Mouse (Mus musculus) MEL (cell line): ENCODE measurements around the gene 3110018I06Rik. TPM values are rescaled to one million over a fixed set of nuclear protein-coding genes. Genes with fewer than 3 reads are reported as not detected.

Experiments
- DNase-seq: peaks from one replicate; pipeline ENCODE4 v3.0.0; 2011; ENCODE audit warnings: low read depth, low spot score
- H3K27ac ChIP-seq: 2 replicates; pipeline ENCODE4 v1.5.1; 2012; ENCODE audit warnings: low read depth, mild to moderate bottlenecking, control low read depth, low read length, moderate library complexity; ENCODE audit not compliant: control insufficient read depth
- H3K27me3 ChIP-seq, 2 experiments: fragments of 150-350 bp in 1 of 2; sonication (generic) in 1 of 2; 2 replicates each; pipeline ENCODE4 v1.6.1; 2012; ENCODE audit warnings: low read length in 2 of 2, mild to moderate bottlenecking in 2 of 2, improper control_type of control experiment in 1 of 2, moderate library complexity in 1 of 2; ENCODE audit not compliant: insufficient read depth in 2 of 2, control insufficient read depth in 1 of 2
- H3K36me3 ChIP-seq, 2 experiments: 2 replicates each; pipeline ENCODE4 v1.6.1; 2012 to 2014; ENCODE audit warnings: low read length in 2 of 2, improper control_type of control experiment in 1 of 2, inconsistent platforms in 1 of 2, mild to moderate bottlenecking in 1 of 2; ENCODE audit not compliant: insufficient read depth in 2 of 2, control insufficient read depth in 1 of 2
- H3K4me1 ChIP-seq, 2 experiments: fragments of 150-350 bp in 1 of 2; sonication (generic) in 1 of 2; 2 replicates each; pipeline ENCODE4 v1.6.1; 2012; ENCODE audit warnings: low read length in 2 of 2, improper control_type of control experiment in 1 of 2, mild to moderate bottlenecking in 1 of 2; ENCODE audit not compliant: insufficient read depth in 2 of 2, control insufficient read depth in 1 of 2
- H3K4me3 ChIP-seq, 2 experiments: fragments of 150-350 bp in 1 of 2; sonication (generic) in 1 of 2; 2 replicates each; pipeline ENCODE4 v1.5.1; 2012; ENCODE audit warnings: low read depth in 2 of 2, low read length in 2 of 2, mild to moderate bottlenecking in 2 of 2, moderate library complexity in 2 of 2, control low read depth in 1 of 2, improper control_type of control experiment in 1 of 2; ENCODE audit not compliant: control insufficient read depth in 1 of 2, insufficient read depth in 1 of 2
- H3K79me2 ChIP-seq: 2 replicates; pipeline ENCODE4 v1.6.1; 2012; ENCODE audit warnings: mild to moderate bottlenecking, low read length, moderate library complexity; ENCODE audit not compliant: control insufficient read depth, poor library complexity, insufficient read depth
- H3K9ac ChIP-seq: 2 replicates; pipeline ENCODE4 v1.6.1; 2012; ENCODE audit warnings: low read depth, mild to moderate bottlenecking, control low read depth, low read length, moderate library complexity; ENCODE audit not compliant: control insufficient read depth, poor library complexity, severe bottlenecking
- H3K9me3 ChIP-seq: fragments of 150-350 bp; sonication (generic); replicated peaks from 2 replicates; pipeline ENCODE4 v1.6.1; 2012; ENCODE audit warnings: mild to moderate bottlenecking, low read length, improper control_type of control experiment, moderate library complexity; ENCODE audit not compliant: insufficient read depth
- BHLHE40 ChIP-seq: IDR thresholded peaks from 2 replicates; pipeline ENCODE4 v1.6.1; 2012; ENCODE audit warnings: low read depth, mild to moderate bottlenecking, inconsistent platforms, low read length, improper control_type of control experiment, borderline replicate concordance
- CHD2 ChIP-seq: IDR thresholded peaks from 2 replicates; pipeline ENCODE4 v1.6.1; 2011; ENCODE audit warnings: low read length, improper control_type of control experiment
- CTCF ChIP-seq, 3 experiments: IDR thresholded peaks in 2 of 3; conservative IDR thresholded peaks in 1 of 3; 2 replicates each; pipeline ENCODE4 v1.5.1; 2011 to 2012; ENCODE audit warnings: low read length in 3 of 3, low read depth in 2 of 3, mild to moderate bottlenecking in 2 of 3, improper control_type of control experiment in 1 of 3, inconsistent platforms in 1 of 3, mixed read lengths in 1 of 3, moderate library complexity in 1 of 3; ENCODE audit not compliant: control insufficient read depth in 1 of 3, insufficient read depth in 1 of 3, poor library complexity in 1 of 3, severe bottlenecking in 1 of 3
- E2F4 ChIP-seq: IDR thresholded peaks from 2 replicates; pipeline ENCODE4 v1.6.1; 2011; ENCODE audit warnings: low read depth, low read length, improper control_type of control experiment, borderline replicate concordance
- ELF1 ChIP-seq: IDR thresholded peaks from 2 replicates; pipeline ENCODE4 v1.6.1; 2014; ENCODE audit warnings: low read depth, mild to moderate bottlenecking, inconsistent platforms, low read length, improper control_type of control experiment, moderate library complexity
- EP300 ChIP-seq, 2 experiments: IDR thresholded peaks; 2 replicates each; pipeline ENCODE4 v1.6.1; 2011; ENCODE audit warnings: improper control_type of control experiment in 2 of 2, low read length in 2 of 2, low read depth in 1 of 2, mild to moderate bottlenecking in 1 of 2
- GABPA ChIP-seq: IDR thresholded peaks from 2 replicates; pipeline ENCODE4 v1.6.1; 2012; ENCODE audit warnings: low read depth, mild to moderate bottlenecking, inconsistent platforms, low read length, improper control_type of control experiment, moderate library complexity
- HCFC1 ChIP-seq: IDR thresholded peaks from 2 replicates; pipeline ENCODE4 v1.6.1; 2012; ENCODE audit warnings: low read depth, mild to moderate bottlenecking, inconsistent platforms, low read length, improper control_type of control experiment, moderate library complexity
- JUND ChIP-seq: IDR thresholded peaks from 2 replicates; pipeline ENCODE4 v1.6.1; 2011; ENCODE audit warnings: low read depth, mild to moderate bottlenecking, improper control_type of control experiment, low read length
- MAZ ChIP-seq: IDR thresholded peaks from 2 replicates; pipeline ENCODE4 v1.6.1; 2012; ENCODE audit warnings: low read depth, mild to moderate bottlenecking, inconsistent platforms, low read length, improper control_type of control experiment
- MYC ChIP-seq: IDR thresholded peaks from 2 replicates; pipeline ENCODE4 v1.6.1; 2011; ENCODE audit warnings: low read depth, mild to moderate bottlenecking, low read length, improper control_type of control experiment, moderate library complexity
- NRF1 ChIP-seq: IDR thresholded peaks from 2 replicates; pipeline ENCODE4 v1.6.1; 2014; ENCODE audit warnings: low read depth, mild to moderate bottlenecking, inconsistent platforms, low read length, improper control_type of control experiment, moderate library complexity; ENCODE audit not compliant: poor library complexity, insufficient read depth, severe bottlenecking
- POLR2AphosphoS5 ChIP-seq: IDR thresholded peaks from 2 replicates; pipeline ENCODE4 v1.6.1; 2012; ENCODE audit warnings: low read depth, borderline replicate concordance, mild to moderate bottlenecking, inconsistent platforms, low read length, moderate library complexity, mixed read lengths
- RAD21 ChIP-seq: IDR thresholded peaks from 2 replicates; pipeline ENCODE4 v1.6.1; 2011; ENCODE audit warnings: mild to moderate bottlenecking, low read depth, low read length, improper control_type of control experiment
- RCOR1 ChIP-seq: IDR thresholded peaks from 2 replicates; pipeline ENCODE4 v1.6.1; 2012; ENCODE audit warnings: low read depth, mild to moderate bottlenecking, inconsistent platforms, low read length, improper control_type of control experiment
- SIN3A ChIP-seq: IDR thresholded peaks from 2 replicates; pipeline ENCODE4 v1.6.1; 2012; ENCODE audit warnings: low read length, improper control_type of control experiment, inconsistent platforms
- TBP ChIP-seq: IDR thresholded peaks from 2 replicates; pipeline ENCODE4 v1.8.0; 2011; ENCODE audit warnings: low read depth, low read length, improper control_type of control experiment
- UBTF ChIP-seq: IDR thresholded peaks from 2 replicates; pipeline ENCODE4 v1.6.1; 2012; ENCODE audit warnings: low read depth, mild to moderate bottlenecking, inconsistent platforms, low read length, improper control_type of control experiment, moderate library complexity, borderline replicate concordance; ENCODE audit not compliant: insufficient read depth
- USF1 ChIP-seq: IDR thresholded peaks from 2 replicates; pipeline ENCODE4 v1.6.1; 2014; ENCODE audit warnings: low read depth, mild to moderate bottlenecking, inconsistent platforms, low read length, improper control_type of control experiment, moderate library complexity
- USF2 ChIP-seq, 2 experiments: IDR thresholded peaks; 2 replicates each; pipeline ENCODE4 v1.6.1; 2011 to 2012; ENCODE audit warnings: improper control_type of control experiment in 2 of 2, low read length in 2 of 2, borderline replicate concordance in 1 of 2, inconsistent platforms in 1 of 2, low read depth in 1 of 2, mild to moderate bottlenecking in 1 of 2; ENCODE audit not compliant: insufficient read depth in 1 of 2
- ZKSCAN1 ChIP-seq: IDR thresholded peaks from 2 replicates; pipeline ENCODE4 v1.6.1; 2012; ENCODE audit warnings: low read depth, mild to moderate bottlenecking, inconsistent platforms, low read length, improper control_type of control experiment, moderate library complexity
- ZMIZ1 ChIP-seq: IDR thresholded peaks from 2 replicates; pipeline ENCODE4 v1.6.1; 2012; ENCODE audit warnings: low read depth, mild to moderate bottlenecking, inconsistent platforms, low read length, improper control_type of control experiment, moderate library complexity
- polyA plus RNA-seq, 2 experiments: library from polyadenylated mRNA; stranded (reverse) in 1 of 2; unstranded in 1 of 2; fragments of >175 nt in 1 of 2; fragments of >200 nt in 1 of 2; gene quantifications; 2 replicates each; pipeline versions ENCODE4 v1.2.1 to v1.2.4; 2012; ENCODE audit warnings: low replicate concordance in 2 of 2, low read depth in 1 of 2; ENCODE audit not compliant: insufficient read length in 2 of 2, insufficient read depth in 1 of 2, missing spikeins in 1 of 2
- total RNA-seq: library from RNA; depleted of rRNA; stranded (reverse); fragments of 300-350 nt; gene quantifications from 2 replicates; pipeline ENCODE4 v1.2.3, GENCODE M21; 2012

Gene 3110018I06Rik
- total and polyA plus RNA-seq, 3 experiments: not detected

GRCm38 (mm10) chr12:107476441-107477291 lies 11.8 kb upstream of the 3110018I06Rik start:
- no peak for DNase-seq
- no peaks in the 10 kb centered on the region for H3K36me3 ChIP-seq
- H3K4me3 ChIP-seq: no peak overlapping the region
- no peaks in the 10 kb centered on the region for H3K4me1 ChIP-seq
- H3K9ac ChIP-seq: no peak overlapping the region
- H3K27me3 ChIP-seq: no peaks in the 10 kb centered on the region
- no peaks in the 10 kb centered on the region for H3K79me2 ChIP-seq
- no peaks in the 10 kb centered on the region for H3K9me3 ChIP-seq
- H3K27ac ChIP-seq: no peak overlapping the region
- TF ChIP-seq CTCF (IDR thresholded peaks at IDR 0.05 in 2 of 3, conservative IDR thresholded peaks at IDR 0.05 in 1 of 3; ENCODE audit: control insufficient read depth in 1 of 3, insufficient read depth in 1 of 3, low read depth in 2 of 3, low read length in 3 of 3, poor library complexity in 1 of 3, severe bottlenecking in 1 of 3) (no peak), BHLHE40 (no peak), HCFC1 (no peak), E2F4 (no peak), SIN3A (no peak), RAD21 (no peak), USF2 (IDR thresholded peaks at IDR 0.05; ENCODE audit: borderline replicate concordance in 1 of 2, insufficient read depth in 1 of 2, low read depth in 1 of 2, low read length in 2 of 2) (no peak), ZMIZ1 (no peak)

DNA sequence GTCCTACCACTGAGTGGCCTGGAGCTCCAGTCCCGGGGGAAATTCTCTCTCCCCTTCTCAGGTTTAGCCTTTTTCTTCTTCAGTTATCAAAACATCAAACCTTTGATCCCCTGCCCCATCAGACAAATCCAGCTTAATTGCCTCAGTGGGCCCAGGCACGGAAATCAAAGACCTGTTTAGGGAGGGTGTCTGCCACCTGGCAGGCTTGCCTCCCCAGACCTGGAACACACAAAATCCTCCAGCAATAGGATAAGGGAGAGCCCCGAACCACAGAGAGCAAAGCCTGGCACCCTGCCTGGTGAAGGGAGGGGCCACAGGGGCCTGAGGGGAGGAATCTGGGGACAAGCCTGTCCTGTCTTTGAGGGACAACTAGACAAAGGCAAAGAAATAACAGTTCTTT lies 9.1 kb upstream of the 3110018I06Rik start:
- Histone ChIP-seq H3K9ac (no peak overlapping the region), H3K79me2 (no peaks in the 10 kb centered on the region), H3K4me3 (no peak overlapping the region), H3K4me1 (no peaks in the 10 kb centered on the region), H3K27me3 (no peaks in the 10 kb centered on the region), H3K36me3 (no peaks in the 10 kb centered on the region), H3K9me3 (no peaks in the 10 kb centered on the region), H3K27ac (no peak overlapping the region)
- DNase-seq: no peak
- TF ChIP-seq E2F4 (no peak), GABPA (no peak), MAZ (no peak), EP300 (IDR thresholded peaks at IDR 0.05; ENCODE audit: low read depth in 1 of 2, low read length in 2 of 2) (no peak), USF2 (IDR thresholded peaks at IDR 0.05; ENCODE audit: borderline replicate concordance in 1 of 2, insufficient read depth in 1 of 2, low read depth in 1 of 2, low read length in 2 of 2) (no peak), ZMIZ1 (no peak), SIN3A (no peak), UBTF (no peak), ELF1 (no peak), MYC (no peak), CHD2 (no peak), POLR2AphosphoS5 (no peak), JUND (no peak), USF1 (no peak), TBP (no peak), ZKSCAN1 (no peak), RCOR1 (no peak), NRF1 (no peak)
